Mouse (Mus musculus) heart, postnatal 0 days (tissue): ENCODE results near the gene Il18. TPM values are rescaled to one million over a fixed set of nuclear protein-coding genes. Genes with fewer than 3 reads are reported as not detected.

Experiments used
- ATAC-seq: fragments of 200-750 bp; cut with Nextera tagmentation; 2 replicates; pipeline ENCODE4 v1.8.0; 2017; ENCODE audit warnings: low read depth, moderate number of reproducible peaks, moderate library complexity; ENCODE audit not compliant: insufficient read depth
- DNase-seq: peaks from one replicate; pipeline ENCODE4 v3.0.0-alpha.2; 2016; ENCODE audit warnings: low spot score
- H3K27ac ChIP-seq: fragments of 300-500 bp; sonication (generic); 2 replicates; pipeline ENCODE4 v1.5.1; 2014; ENCODE audit warnings: low read depth, mild to moderate bottlenecking
- H3K27me3 ChIP-seq: fragments of 300-500 bp; sonication (generic); 2 replicates; pipeline ENCODE4 v1.6.1; 2014; ENCODE audit warnings: low read length, mixed read lengths; ENCODE audit not compliant: control insufficient read depth, insufficient read depth
- H3K36me3 ChIP-seq: fragments of 300-500 bp; sonication (generic); replicated peaks from 2 replicates; pipeline ENCODE4 v1.6.1; 2014; ENCODE audit warnings: low read length, mixed read lengths; ENCODE audit not compliant: control insufficient read depth, insufficient read depth
- H3K4me1 ChIP-seq: fragments of 300-500 bp; sonication (generic); 2 replicates; pipeline ENCODE4 v1.6.1; 2014; ENCODE audit warnings: antibody characterized with exemption; ENCODE audit not compliant: control insufficient read depth, insufficient read depth
- H3K4me2 ChIP-seq: fragments of 300-500 bp; sonication (generic); 2 replicates; pipeline ENCODE4 v1.6.1; 2014; ENCODE audit warnings: low read depth, mild to moderate bottlenecking, low read length, moderate library complexity
- H3K4me3 ChIP-seq: fragments of 300-500 bp; sonication (generic); 2 replicates; pipeline ENCODE4 v1.5.1; 2014; ENCODE audit warnings: low read depth, low read length
- H3K9ac ChIP-seq: fragments of 300-500 bp; sonication (generic); replicated peaks from 2 replicates; pipeline ENCODE4 v1.6.1; 2014; ENCODE audit warnings: low read depth, low read length, mixed read lengths
- H3K9me3 ChIP-seq: fragments of 300-500 bp; sonication (generic); replicated peaks from 2 replicates; pipeline ENCODE4 v1.6.1; 2016; ENCODE audit warnings: low read length; ENCODE audit not compliant: control insufficient read depth
- CTCF ChIP-seq: IDR thresholded peaks from 2 replicates; pipeline ENCODE4 v1.5.1; 2016; ENCODE audit warnings: antibody characterized with exemption, control low read depth, low read depth
- EP300 ChIP-seq: IDR thresholded peaks from 2 replicates; pipeline ENCODE4 v1.6.1; 2016; ENCODE audit warnings: antibody characterized with exemption, low read depth
- WGBS: fragments of 180-500 bp; shearing (Covaris S2); extraction: QIAGEN DNeasy Blood & Tissue Kit; methylation state at CpG from one replicate; pipeline ENCODE4 v1.1.7; 2014; 5-methylcytosine and 5-hydroxymethylcytosine counted together
- polyA plus RNA-seq: library from polyadenylated mRNA; unstranded; fragments of >200 nt; fragmentation: Nextera tagmentation; extraction: Ambion mirVana; gene quantifications from 2 replicates; pipeline ENCODE4 v1.2.1, GENCODE M21; 2015
- total RNA-seq: library from RNA; depleted of rRNA; stranded (reverse); fragments of >200 nt; gene quantifications from 2 replicates; pipeline ENCODE4 v1.2.3, GENCODE M21; 2014; ENCODE audit warnings: low replicate concordance

The Il18 gene
- total and polyA plus RNA-seq, 2 experiments from 2014 or later = 2.4 to 2.9 TPM

GRCm38 (mm10) chr9:50594794-50595417 lies 40.3 kb downstream of the Il18 start:
- WGBS = 66% methylated on average over 12 of the region's 12 CpGs
- no peaks in the 10 kb centered on the region for H3K4me1 ChIP-seq
- no peak overlapping the region for H3K27ac ChIP-seq
- H3K4me3 ChIP-seq = no peak overlapping the region
- H3K9me3 ChIP-seq = no peaks in the 10 kb centered on the region
- ATAC-seq (no peak), DNase-seq (no peak)
- no peaks in the 10 kb centered on the region for H3K27me3 ChIP-seq
- TF ChIP-seq CTCF (no peak), EP300 (no peak)
- H3K36me3 ChIP-seq = peaks cover 50% of the 10 kb centered on the region
- H3K9ac ChIP-seq = no peak overlapping the region
- no peak overlapping the region for H3K4me2 ChIP-seq

- Histone ChIP-seq H3K36me3 (peaks cover 56% of the 10 kb centered on the region), H3K4me3 (no peak overlapping the region), H3K4me2 (no peak overlapping the region), H3K9ac (no peak overlapping the region), H3K27ac (no peak overlapping the region), H3K4me1 (peaks cover 5% of the 10 kb centered on the region), H3K27me3 (no peaks in the 10 kb centered on the region), H3K9me3 (no peaks in the 10 kb centered on the region)
- no peak for TF ChIP-seq CTCF
- TF ChIP-seq EP300 = no peak
- ATAC-seq (no peak), DNase-seq (no peak)
- WGBS = 89% methylated on average over 8 of the region's 8 CpGs
Observed at GRCm38 (mm10) chr9:50596973-50597372, 42.3 kb downstream of the Il18 start.

- Histone ChIP-seq H3K4me2 (peak overlapping the region; percentile 96), H3K27me3 (no peaks in the 10 kb centered on the region), H3K36me3 (peaks cover 49% of the 10 kb centered on the region), H3K27ac (peak overlapping the region; percentile 86), H3K4me3 (peak overlapping the region; percentile 73), H3K4me1 (peaks cover 15% of the 10 kb centered on the region), H3K9ac (peak overlapping the region; percentile 76), H3K9me3 (no peaks in the 10 kb centered on the region)
- 39% methylated on average over 6 of the region's 6 CpGs for WGBS
- TF ChIP-seq EP300 = no peak
- no peak for TF ChIP-seq CTCF
- ATAC-seq = no peak
- DNase-seq = peak; percentile 27
Observed at GRCm38 (mm10) chr9:50601536-50601935, 46.9 kb downstream of the Il18 start.

- Histone ChIP-seq H3K4me2 (peak overlapping the region; percentile 96), H3K27ac (peak overlapping the region; percentile 86), H3K36me3 (peaks cover 45% of the 10 kb centered on the region), H3K4me1 (peaks cover 15% of the 10 kb centered on the region), H3K27me3 (no peaks in the 10 kb centered on the region), H3K4me3 (peak overlapping the region; percentile 73), H3K9me3 (no peaks in the 10 kb centered on the region), H3K9ac (peak overlapping the region; percentile 76)
- TF ChIP-seq EP300 (no peak), CTCF (no peak)
- no peak for ATAC-seq
- DNase-seq = no peak
- 46% methylated on average over 7 of the region's 7 CpGs for WGBS
Observed at GRCm38 (mm10) chr9:50602055-50602845, 47.6 kb downstream of the Il18 start.

- ATAC-seq = peak; percentile 97
- DNase-seq = peak; percentile 97
- Histone ChIP-seq H3K27ac (peak within 1 kb of the TSS; percentile 86), H3K9me3 (no peaks in the 10 kb centered on the region), H3K4me1 (peaks cover 15% of the 10 kb centered on the region), H3K4me2 (peak within 1 kb of the TSS; percentile 96), H3K9ac (peak within 1 kb of the TSS; percentile 76), H3K27me3 (no peaks in the 10 kb centered on the region), H3K36me3 (peaks cover 42% of the 10 kb centered on the region), H3K4me3 (peak within 1 kb of the TSS; percentile 73)
- whole genome bisulfite sequencing = under 1% methylated on average over 48 of the region's 48 CpGs
- TF ChIP-seq CTCF = no peak
- no peak for TF ChIP-seq EP300
Observed at GRCm38 (mm10) chr9:50603189-50603997, 48.8 kb downstream of the Il18 start, which contains the start of the genes Sdhd and Timm8b. TSS of gene Sdhd (minus strand) at chr9:50603812. TSS of gene Timm8b (plus strand) at chr9:50603910.
